Mouse (Mus musculus): ENCODE results near the gene Mvb12a.

DNA sequence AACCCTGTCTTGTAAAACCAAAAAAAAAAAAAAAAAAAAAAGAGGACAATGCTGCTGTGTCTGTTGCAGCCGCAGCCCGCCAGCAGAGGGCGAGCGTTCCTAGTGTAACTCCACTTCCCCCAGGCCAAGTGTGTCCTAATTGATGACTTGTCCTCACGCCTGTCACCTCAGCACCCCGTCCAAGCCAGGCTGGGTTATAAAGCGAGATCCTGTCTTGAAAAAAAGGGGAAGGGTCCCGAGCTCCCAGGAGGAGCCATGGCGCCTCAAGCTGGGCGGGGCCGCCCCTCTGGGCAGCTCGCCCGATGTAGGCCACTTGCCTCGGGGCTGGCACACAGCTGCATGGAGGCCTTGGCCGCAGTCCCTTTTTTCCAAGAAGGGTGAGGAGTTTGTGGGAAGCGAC lies 47.7 kb upstream of the Mvb12a start:
- peak; percentile 17; the same call in 1 of the 2 replicates for TF ChIP-seq EP300 (IDR thresholded peaks at IDR 0.05; ENCODE audit: insufficient read depth, low read depth, low read length)
- TF ChIP-seq CTCF (IDR thresholded peaks at IDR 0.05; ENCODE audit: low read depth, low read length) = peak; percentile 76
- no peak for TF ChIP-seq POLR2A (IDR thresholded peaks at IDR 0.05; ENCODE audit: insufficient read depth, low read length)

Data from ES-Bruce4 (cell line).